23 mouse cellular contexts compared by ENCODE assay signal in genomic region chr5:51841763-51842162, GRCm38 (mm10).
DNase-seq lines count a peak whose midpoint lies in the region; ATAC-seq and TF ChIP-seq lines count a peak whose summit lies in the region.
"Had no signal": no experiment of that assay in that cellular context is flagged by ENCODE, and none has a peak within 500 bp of the region (broad histone marks: within the 10 kb centered on the region; RNA-seq: fewer than 3 reads in every experiment).

No protein-coding gene starts in this region.

- 33% methylated on average over 2 of the region's 2 CpGs for WGBS in liver, embryonic 14.5 days (ENCODE audit: insufficient replicate concordance)
- WGBS in liver, postnatal 0 days (ENCODE audit: insufficient replicate concordance): 61% methylated on average over 2 of the region's 2 CpGs
- WGBS in hindbrain, embryonic 10.5 days: 92% methylated on average over 2 of the region's 2 CpGs

- H3K9me3 ChIP-seq in liver, embryonic 14.5 days (ENCODE audit: control insufficient read depth, low read length): no peaks in the 10 kb centered on the region
- H3K9me3 ChIP-seq in liver, postnatal 0 days (ENCODE audit: low read length): no peaks in the 10 kb centered on the region
- no peaks in the 10 kb centered on the region for H3K9me3 ChIP-seq in hindbrain, embryonic 10.5 days
- H3K9me3 ChIP-seq: forebrain, embryonic 13.5 days had no signal

- H3K27ac ChIP-seq in liver, embryonic 14.5 days: peak overlapping the region; percentile 18
- peak overlapping the region; percentile 66 for H3K27ac ChIP-seq in liver, postnatal 0 days (ENCODE audit: low read depth)
- H3K27ac ChIP-seq in hindbrain, embryonic 10.5 days: no peak overlapping the region
- H3K27ac ChIP-seq: forebrain, embryonic 13.5 days; hindbrain, embryonic 14.5 days; hindbrain, postnatal 0 days had no signal

- H3K27me3 ChIP-seq in liver, embryonic 14.5 days (ENCODE audit: control insufficient read depth, insufficient read depth, low read length): no peaks in the 10 kb centered on the region
- H3K27me3 ChIP-seq in liver, postnatal 0 days (ENCODE audit: insufficient read depth, low read length): no peaks in the 10 kb centered on the region
- H3K27me3 ChIP-seq in hindbrain, embryonic 10.5 days (ENCODE audit: insufficient read depth, poor library complexity, severe bottlenecking): no peaks in the 10 kb centered on the region
- H3K27me3 ChIP-seq: forebrain, embryonic 13.5 days; Patski had no signal

- peak; percentile 21 for DNase-seq in heart, adult 11 months
- DNase-seq in heart, postnatal 14 days: no peak
- peak in 1 of 3 experiments; percentile 10 for DNase-seq in liver, embryonic 14.5 days (ENCODE audit: low read depth in 3 of 3, low spot score in 3 of 3)
- no peak for DNase-seq in liver, postnatal 0 days
- no peak for DNase-seq in hindbrain, embryonic 10.5 days (ENCODE audit: low spot score)
- no peak for DNase-seq in left cerebral cortex, postnatal 4 days
- no peak for DNase-seq in cerebellum, adult 9-10 months
- DNase-seq: adrenal gland, postnatal 10 days; adrenal gland, postnatal 36 days; cerebellum, adult 2 months; cerebellum, postnatal 10 days; cerebellum, postnatal 36 days; gastrocnemius, postnatal 10 days; gastrocnemius, postnatal 36 days; heart, postnatal 36 days had no signal

- peak; percentile 56 for ATAC-seq in erythroid progenitor cell, adult 5-6 weeks (replicated peaks; ENCODE audit: low FRiP score, poor library complexity, severe bottlenecking)
- peak; percentile 55 for ATAC-seq in liver, embryonic 14.5 days (ENCODE audit: insufficient read depth)
- no peak for ATAC-seq in liver, postnatal 0 days
- ATAC-seq: forebrain, embryonic 13.5 days; forebrain, embryonic 16.5 days; hindbrain, postnatal 0 days; inflammation-experienced regulatory T-cells, adult 6 months; Patski had no signal

- H3K4me1 ChIP-seq in liver, embryonic 14.5 days (replicated peaks; ENCODE audit: control insufficient read depth in 2 of 2, insufficient read depth in 2 of 2, low read length in 1 of 2): peaks cover 16 to 22% of the 10 kb centered on the region in 2 experiments
- no peaks in the 10 kb centered on the region; the same call in 1 of the 2 replicates for H3K4me1 ChIP-seq in liver, postnatal 0 days (ENCODE audit: insufficient read depth)
- no peaks in the 10 kb centered on the region for H3K4me1 ChIP-seq in hindbrain, embryonic 10.5 days (replicated peaks)
- H3K4me1 ChIP-seq: forebrain, embryonic 13.5 days had no signal

- no peaks in the 10 kb centered on the region for H3K36me3 ChIP-seq in liver, embryonic 14.5 days (replicated peaks; ENCODE audit: control insufficient read depth, insufficient read depth, low read depth)
- H3K36me3 ChIP-seq in liver, postnatal 0 days (replicated peaks; ENCODE audit: insufficient read depth, low read length): no peaks in the 10 kb centered on the region
- no peaks in the 10 kb centered on the region for H3K36me3 ChIP-seq in hindbrain, embryonic 10.5 days

- H3K9ac ChIP-seq in liver, embryonic 14.5 days (replicated peaks): no peak overlapping the region
- no peak overlapping the region for H3K9ac ChIP-seq in liver, postnatal 0 days (replicated peaks)
- H3K9ac ChIP-seq: forebrain, embryonic 13.5 days; hindbrain, embryonic 14.5 days had no signal

- H3K4me2 ChIP-seq in liver, embryonic 14.5 days (ENCODE audit: low read depth): peak overlapping the region; percentile 28
- no peak overlapping the region for H3K4me2 ChIP-seq in liver, postnatal 0 days (ENCODE audit: low read depth, low read length)
- H3K4me2 ChIP-seq: forebrain, embryonic 13.5 days; heart, embryonic 11.5 days; hindbrain, embryonic 14.5 days had no signal

- no peak overlapping the region for H3K4me3 ChIP-seq in liver, embryonic 14.5 days (ENCODE audit: insufficient read depth in 1 of 2, low read depth in 2 of 2, low read length in 2 of 2)
- H3K4me3 ChIP-seq in liver, postnatal 0 days (ENCODE audit: low read depth, low read length): no peak overlapping the region
- no peak overlapping the region for H3K4me3 ChIP-seq in hindbrain, embryonic 10.5 days
- H3K4me3 ChIP-seq: forebrain, embryonic 13.5 days had no signal

- no peak for TF ChIP-seq CTCF in liver, embryonic 14.5 days (IDR thresholded peaks at IDR 0.05; ENCODE audit: low read depth)
- TF ChIP-seq CTCF in liver, postnatal 0 days (IDR thresholded peaks at IDR 0.05; ENCODE audit: low read depth): no peak

- peak; percentile 35; the same call in 1 of the 2 replicates for TF ChIP-seq EP300 in liver, embryonic 14.5 days (IDR thresholded peaks at IDR 0.05; ENCODE audit: low read depth)
- no peak for TF ChIP-seq EP300 in liver, postnatal 0 days (IDR thresholded peaks at IDR 0.05; ENCODE audit: low read depth)

- intact Hi-C loops in heart, postnatal 14 days (cut with DNase I): no loop called here
- intact Hi-C loops in left cerebral cortex, postnatal 4 days (cut with DNase I): no loop called here
